Mouse (Mus musculus) kidney, embryonic 16.5 days (tissue): Measurements from ENCODE around the gene Ndnf. TPM values are rescaled to one million over a fixed set of nuclear protein-coding genes. Genes with fewer than 3 reads are reported as not detected.

ENCODE experiments used
- ATAC-seq: fragments of 200-750 bp; cut with Nextera tagmentation; 2 replicates; pipeline ENCODE4 v1.8.0; 2017; ENCODE audit warnings: moderate TSS enrichment; ENCODE audit not compliant: low FRiP score, low TSS enrichment
- H3K27ac ChIP-seq: fragments of 300-500 bp; sonication (generic); 2 replicates; pipeline ENCODE4 v1.5.1; 2014; ENCODE audit warnings: low read length
- H3K27me3 ChIP-seq: fragments of 300-500 bp; sonication (generic); 2 replicates; pipeline ENCODE4 v1.6.1; 2014; ENCODE audit warnings: low read length, control low read depth, mixed read lengths; ENCODE audit not compliant: insufficient read depth
- H3K36me3 ChIP-seq: fragments of 300-500 bp; sonication (generic); 2 replicates; pipeline ENCODE4 v1.6.1; 2014; ENCODE audit warnings: low read length, control low read depth, mixed read lengths; ENCODE audit not compliant: insufficient read depth
- H3K4me1 ChIP-seq: fragments of 300-500 bp; sonication (generic); 2 replicates; pipeline ENCODE4 v1.6.1; 2014; ENCODE audit warnings: low read length, control low read depth, mixed read lengths; ENCODE audit not compliant: insufficient read depth
- H3K4me2 ChIP-seq: fragments of 300-500 bp; sonication (generic); replicated peaks from 2 replicates; pipeline ENCODE4 v1.6.1; 2014; ENCODE audit warnings: low read depth, low read length
- H3K4me3 ChIP-seq: fragments of 300-500 bp; sonication (generic); 2 replicates; pipeline ENCODE4 v1.5.1; 2014; ENCODE audit warnings: mild to moderate bottlenecking, low read length
- H3K9ac ChIP-seq: fragments of 300-500 bp; sonication (generic); replicated peaks from 2 replicates; pipeline ENCODE4 v1.6.1; 2014; ENCODE audit warnings: low read length
- H3K9me3 ChIP-seq: fragments of 300-500 bp; sonication (generic); 2 replicates; pipeline ENCODE4 v1.6.1; 2016; ENCODE audit warnings: low read length, control low read depth
- WGBS: fragments of 180-500 bp; shearing (Covaris S2); extraction: QIAGEN DNeasy Blood & Tissue Kit; methylation state at CpG from one replicate; pipeline ENCODE4 v1.1.7; 2014; 5-methylcytosine and 5-hydroxymethylcytosine counted together
- polyA plus RNA-seq: library from polyadenylated mRNA; unstranded; fragments of >200 nt; fragmentation: Nextera tagmentation; extraction: Ambion mirVana; gene quantifications from 2 replicates; pipeline ENCODE4 v1.2.1, GENCODE M21; 2015

Gene Ndnf
- polyA plus RNA-seq: 8.3 and 9.1 TPM in 2 replicates

GRCm38 (mm10) chr6:65671451-65671850 lies at the start of gene Ndnf:
Ndnf (plus strand) TSS chr6:65671590.
- Histone ChIP-seq H3K4me1 (peaks cover 12% of the 10 kb centered on the region; the same call in 1 of the 2 replicates), H3K36me3 (no peaks in the 10 kb centered on the region), H3K9ac (peak within 1 kb of the TSS; percentile 63), H3K27me3 (peaks cover 10% of the 10 kb centered on the region), H3K27ac (peak within 1 kb of the TSS; percentile 58), H3K4me3 (peak within 1 kb of the TSS; percentile 60), H3K4me2 (peak within 1 kb of the TSS; percentile 96), H3K9me3 (no peaks in the 10 kb centered on the region)
- ATAC-seq: peak; percentile 94
- WGBS: 0% methylated on average over 37 of the region's 45 CpGs

- WGBS: 82% methylated on average over 3 of the region's 3 CpGs
- no peak overlapping the region for H3K4me3 ChIP-seq
- no peaks in the 10 kb centered on the region for H3K4me1 ChIP-seq
- H3K4me2 ChIP-seq: no peak overlapping the region
- no peaks in the 10 kb centered on the region for H3K36me3 ChIP-seq
- no peaks in the 10 kb centered on the region for H3K27me3 ChIP-seq
- H3K9ac ChIP-seq: no peak overlapping the region
- no peak for ATAC-seq
- H3K27ac ChIP-seq: no peak overlapping the region
- H3K9me3 ChIP-seq: no peaks in the 10 kb centered on the region
Measured at GRCm38 (mm10) chr6:65623016-65623715, 48.2 kb upstream of the Ndnf start.

- 84% methylated on average over 2 of the region's 2 CpGs for WGBS
Measured at GRCm38 (mm10) chr6:65630578-65630977, 40.8 kb upstream of the Ndnf start.

GRCm38 (mm10) chr6:65632184-65632583 lies 39.2 kb upstream of the Ndnf start:
- no peaks in the 10 kb centered on the region for H3K4me1 ChIP-seq
- ATAC-seq: no peak
- no peaks in the 10 kb centered on the region for H3K36me3 ChIP-seq
- H3K9me3 ChIP-seq: no peaks in the 10 kb centered on the region
- WGBS: 51% methylated on average over 5 of the region's 5 CpGs
- no peak overlapping the region for H3K4me2 ChIP-seq
- no peaks in the 10 kb centered on the region for H3K27me3 ChIP-seq
- no peak overlapping the region for H3K4me3 ChIP-seq
- H3K27ac ChIP-seq: no peak overlapping the region
- no peak overlapping the region for H3K9ac ChIP-seq

More at GRCm38 (mm10) chr6:65630578-65630977, 40.8 kb upstream of the Ndnf start:
- Histone ChIP-seq H3K9ac (no peak overlapping the region), H3K36me3 (no peaks in the 10 kb centered on the region), H3K27me3 (no peaks in the 10 kb centered on the region), H3K4me3 (no peak overlapping the region), H3K4me2 (no peak overlapping the region), H3K9me3 (no peaks in the 10 kb centered on the region), H3K4me1 (no peaks in the 10 kb centered on the region), H3K27ac (no peak overlapping the region)
- ATAC-seq: no peak

GRCm38 (mm10) chr6:65642431-65642830 lies 29.0 kb upstream of the Ndnf start:
- Histone ChIP-seq H3K9ac (no peak overlapping the region), H3K9me3 (peaks cover 5% of the 10 kb centered on the region), H3K27ac (no peak overlapping the region), H3K27me3 (no peaks in the 10 kb centered on the region), H3K4me1 (no peaks in the 10 kb centered on the region), H3K4me2 (no peak overlapping the region), H3K4me3 (no peak overlapping the region), H3K36me3 (no peaks in the 10 kb centered on the region)
- ATAC-seq: no peak

- no peak overlapping the region for H3K27ac ChIP-seq
- H3K36me3 ChIP-seq: no peaks in the 10 kb centered on the region
- no peak overlapping the region for H3K4me2 ChIP-seq
- H3K27me3 ChIP-seq: no peaks in the 10 kb centered on the region
- H3K9ac ChIP-seq: no peak overlapping the region
- 64% methylated on average over 4 of the region's 4 CpGs for WGBS
- peaks cover 2% of the 10 kb centered on the region; the same call in 1 of the 2 replicates for H3K9me3 ChIP-seq
- ATAC-seq: no peak
- no peak overlapping the region for H3K4me3 ChIP-seq
- no peaks in the 10 kb centered on the region for H3K4me1 ChIP-seq
Measured at GRCm38 (mm10) chr6:65644110-65644509, 27.3 kb upstream of the Ndnf start.

- ATAC-seq: no peak
- WGBS: 76% methylated on average over 3 of the region's 3 CpGs
Measured at GRCm38 (mm10) chr6:65646408-65646807, 25.0 kb upstream of the Ndnf start.

GRCm38 (mm10) chr6:65647731-65648130 lies 23.7 kb upstream of the Ndnf start:
- H3K4me1 ChIP-seq: no peaks in the 10 kb centered on the region
- H3K4me3 ChIP-seq: no peak overlapping the region
- ATAC-seq: no peak
- no peak overlapping the region for H3K27ac ChIP-seq
- no peaks in the 10 kb centered on the region for H3K36me3 ChIP-seq
- no peaks in the 10 kb centered on the region for H3K9me3 ChIP-seq
- H3K4me2 ChIP-seq: no peak overlapping the region
- no peaks in the 10 kb centered on the region for H3K27me3 ChIP-seq
- no peak overlapping the region for H3K9ac ChIP-seq
- WGBS: 81% methylated on average over 6 of the region's 6 CpGs

More at GRCm38 (mm10) chr6:65646408-65646807, 25.0 kb upstream of the Ndnf start:
- Histone ChIP-seq H3K36me3 (no peaks in the 10 kb centered on the region), H3K27ac (no peak overlapping the region), H3K9me3 (no peaks in the 10 kb centered on the region), H3K9ac (no peak overlapping the region), H3K4me3 (no peak overlapping the region), H3K27me3 (no peaks in the 10 kb centered on the region), H3K4me1 (no peaks in the 10 kb centered on the region), H3K4me2 (no peak overlapping the region)

- Histone ChIP-seq H3K4me1 (no peaks in the 10 kb centered on the region), H3K9me3 (no peaks in the 10 kb centered on the region), H3K9ac (no peak overlapping the region), H3K36me3 (no peaks in the 10 kb centered on the region), H3K27ac (no peak overlapping the region), H3K4me2 (no peak overlapping the region), H3K4me3 (no peak overlapping the region), H3K27me3 (no peaks in the 10 kb centered on the region)
- ATAC-seq: no peak
- 38% methylated on average over 4 of the region's 4 CpGs for WGBS
Measured at GRCm38 (mm10) chr6:65651376-65651775, 20.0 kb upstream of the Ndnf start.

- H3K9ac ChIP-seq: no peak overlapping the region
- no peak overlapping the region for H3K4me2 ChIP-seq
- no peaks in the 10 kb centered on the region for H3K4me1 ChIP-seq
- no peaks in the 10 kb centered on the region for H3K36me3 ChIP-seq
- 79% methylated on average over 4 of the region's 4 CpGs for WGBS
- no peak for ATAC-seq
- H3K4me3 ChIP-seq: no peak overlapping the region
- no peaks in the 10 kb centered on the region for H3K9me3 ChIP-seq
- no peak overlapping the region for H3K27ac ChIP-seq
- H3K27me3 ChIP-seq: no peaks in the 10 kb centered on the region
Measured at GRCm38 (mm10) chr6:65661272-65661671, 10.1 kb upstream of the Ndnf start.
